Mouse (Mus musculus) embryo, embryonic 10 days (tissue): ENCODE measurements around the gene Tbc1d5.

Experiments
- DNase-seq: peaks from one replicate; pipeline ENCODE4 v3.0.0-alpha.2; 2015; ENCODE audit warnings: low spot score

Tbc1d5 gene

GRCm38 (mm10) chr17:51043869-51044268 lies 135.3 kb downstream of the Tbc1d5 start:
- no peak for DNase-seq

- DNase-seq = no peak
Observed at GRCm38 (mm10) chr17:51040861-51041260, 138.3 kb downstream of the Tbc1d5 start.

DNA sequence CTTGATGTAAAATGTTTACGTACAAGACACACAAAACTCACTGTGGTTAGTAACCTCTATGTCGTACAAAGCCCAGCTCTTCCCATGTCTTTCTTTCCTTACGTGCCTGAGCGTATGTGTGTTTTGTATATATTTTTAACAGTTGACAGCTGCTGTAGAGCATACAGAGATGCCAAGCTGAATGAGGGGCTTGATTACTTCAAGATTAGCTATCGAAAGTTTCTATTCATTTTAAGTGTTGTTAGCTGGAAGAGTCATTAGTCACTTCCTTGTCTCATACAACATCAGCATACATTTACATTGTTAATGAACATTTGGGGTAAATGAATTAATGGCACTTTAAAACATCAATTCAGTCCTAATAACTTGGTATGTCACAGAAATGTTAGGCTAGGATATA lies 155.9 kb downstream of the Tbc1d5 start:
- no peak for DNase-seq

DNA sequence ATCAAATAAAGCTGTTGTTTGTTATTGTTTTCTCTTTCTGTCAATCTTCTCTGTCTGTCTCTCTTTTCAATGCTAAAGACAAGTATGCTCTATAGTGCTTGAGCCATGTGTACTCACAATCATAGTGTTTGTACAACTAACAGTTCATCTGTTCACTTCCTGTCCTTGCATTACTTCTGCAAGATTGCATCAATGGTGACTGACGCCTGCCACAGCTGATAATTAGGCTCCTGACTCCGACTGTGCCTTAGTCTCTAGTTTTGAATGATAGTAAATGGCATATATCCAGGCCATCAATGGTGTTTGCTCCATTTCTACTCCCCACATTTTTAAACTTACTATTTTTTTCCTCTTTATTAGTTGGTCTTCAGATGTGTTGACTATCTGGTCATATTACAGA lies 162.8 kb downstream of the Tbc1d5 start:
- no peak for DNase-seq

- no peak for DNase-seq
Observed at GRCm38 (mm10) chr17:51013908-51014307, 165.2 kb downstream of the Tbc1d5 start.

GRCm38 (mm10) chr17:51003179-51003578 lies 176.0 kb downstream of the Tbc1d5 start:
- no peak for DNase-seq

DNA sequence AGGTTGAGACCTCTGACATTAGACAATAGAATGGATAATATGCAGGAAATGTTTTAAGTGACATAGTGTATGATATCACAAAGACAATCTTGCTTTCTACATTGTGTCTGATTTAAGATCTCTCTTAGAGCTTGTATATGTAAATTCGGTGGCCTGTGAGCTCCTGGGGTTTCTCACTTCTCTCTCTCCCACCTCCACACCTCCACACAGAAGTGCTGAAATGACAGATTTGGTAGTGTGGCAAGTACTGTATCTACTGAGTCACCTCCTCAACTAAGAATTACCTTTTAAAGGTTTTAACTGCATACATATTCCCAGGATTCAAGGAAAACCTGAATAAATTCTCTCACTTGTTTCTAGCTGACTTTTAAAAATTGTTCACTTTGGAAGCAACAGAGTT lies 180.9 kb downstream of the Tbc1d5 start:
- DNase-seq = no peak

- no peak for DNase-seq
Observed at GRCm38 (mm10) chr17:50993294-50993993, 185.7 kb downstream of the Tbc1d5 start.

DNA sequence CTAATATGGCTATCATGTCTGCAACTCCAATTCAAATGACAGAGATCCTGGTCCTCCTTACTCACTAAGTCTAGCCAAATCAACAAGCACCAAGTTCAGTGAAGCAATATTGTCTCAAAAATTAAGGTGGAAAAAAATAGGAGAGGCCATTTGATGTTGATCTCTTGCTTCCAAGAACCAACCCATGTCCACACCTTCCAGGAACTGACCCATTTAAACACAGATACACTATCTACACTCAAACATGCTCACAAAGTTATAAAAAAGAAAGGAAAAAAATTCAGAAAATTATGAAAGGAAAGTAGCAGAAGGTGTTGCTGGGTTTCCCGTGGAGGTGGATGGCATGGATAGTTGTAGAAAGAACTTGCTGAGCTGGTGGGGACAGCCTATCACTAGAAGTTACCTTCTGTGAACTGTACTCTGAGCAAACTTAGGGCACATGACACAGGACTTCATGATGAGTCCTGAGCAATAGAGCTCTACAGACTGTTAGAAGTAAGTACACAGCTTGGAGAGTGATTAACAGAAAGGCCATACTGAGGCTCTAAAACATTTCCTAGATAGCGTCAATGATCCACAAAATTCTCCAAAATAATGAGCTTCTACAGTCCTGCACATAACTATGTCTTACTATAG lies 188.3 kb downstream of the Tbc1d5 start:
- no peak for DNase-seq

GRCm38 (mm10) chr17:50987935-50988334 lies 191.2 kb downstream of the Tbc1d5 start:
- DNase-seq = no peak

GRCm38 (mm10) chr17:50981933-50982332 lies 197.2 kb downstream of the Tbc1d5 start:
- no peak for DNase-seq

DNA sequence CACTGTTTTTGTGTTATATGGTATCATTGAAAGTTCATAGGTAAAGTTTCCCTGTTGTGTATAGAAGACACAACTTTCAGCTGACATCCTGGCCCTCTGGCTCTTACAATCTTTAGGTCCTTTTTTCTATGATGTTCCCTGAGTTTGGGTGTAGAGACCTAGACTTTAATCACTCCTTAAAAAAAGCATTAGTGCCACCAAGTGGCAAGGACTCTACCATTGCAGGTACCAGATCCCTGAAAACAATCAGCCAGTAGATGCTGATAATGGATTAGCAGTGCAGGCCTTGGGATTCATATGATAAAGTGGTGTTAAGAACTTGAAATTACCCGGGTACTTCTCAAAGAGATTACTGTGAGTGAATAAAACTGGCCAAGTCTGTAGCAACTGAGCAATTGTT lies 207.0 kb downstream of the Tbc1d5 start:
- peak; percentile 22 for DNase-seq

- DNase-seq = no peak
Observed at GRCm38 (mm10) chr17:50966147-50966546, 213.0 kb downstream of the Tbc1d5 start.

DNA sequence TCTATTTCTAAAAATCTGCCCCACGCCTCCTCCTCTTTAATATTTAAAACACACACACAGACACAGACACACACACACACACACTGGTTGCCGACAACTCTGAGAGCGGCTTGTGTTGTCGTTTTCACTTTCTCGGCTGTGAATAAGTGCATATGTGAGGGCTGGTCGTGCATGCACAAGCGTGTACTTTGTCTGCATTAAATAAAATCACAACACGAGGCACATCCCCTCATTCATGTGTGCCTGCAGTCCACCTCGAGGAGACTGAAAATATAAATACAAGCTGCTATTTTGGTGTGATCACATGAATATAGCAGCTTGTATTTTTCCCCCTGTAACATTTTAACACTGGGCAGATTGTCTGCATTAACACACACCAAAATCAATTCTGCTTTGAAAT lies 224.8 kb downstream of the Tbc1d5 start:
- DNase-seq = no peak

- DNase-seq = no peak
Observed at GRCm38 (mm10) chr17:50922308-50922707, 256.8 kb downstream of the Tbc1d5 start.

DNA sequence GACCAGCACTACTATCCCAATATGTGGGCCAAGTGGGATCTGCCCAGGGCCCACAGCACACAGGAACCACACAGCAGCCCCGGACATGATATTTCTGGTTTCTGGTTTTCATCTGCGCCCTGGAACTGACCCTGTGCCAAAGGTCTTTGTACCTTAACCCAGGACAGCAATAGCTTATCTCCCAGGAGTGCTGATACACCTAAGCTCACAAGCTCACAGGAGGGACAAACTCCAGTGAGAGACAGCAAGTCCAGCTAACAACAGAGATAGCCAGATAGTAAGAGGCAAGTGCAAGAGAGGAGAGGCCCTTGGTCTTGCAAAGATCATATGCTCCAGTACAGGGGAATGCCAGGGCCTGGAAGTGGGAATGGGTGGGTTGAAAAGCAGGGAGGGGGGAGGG lies 263.9 kb downstream of the Tbc1d5 start:
- DNase-seq = no peak

- no peak for DNase-seq
Observed at GRCm38 (mm10) chr17:50908568-50909335, 270.4 kb downstream of the Tbc1d5 start.

DNA sequence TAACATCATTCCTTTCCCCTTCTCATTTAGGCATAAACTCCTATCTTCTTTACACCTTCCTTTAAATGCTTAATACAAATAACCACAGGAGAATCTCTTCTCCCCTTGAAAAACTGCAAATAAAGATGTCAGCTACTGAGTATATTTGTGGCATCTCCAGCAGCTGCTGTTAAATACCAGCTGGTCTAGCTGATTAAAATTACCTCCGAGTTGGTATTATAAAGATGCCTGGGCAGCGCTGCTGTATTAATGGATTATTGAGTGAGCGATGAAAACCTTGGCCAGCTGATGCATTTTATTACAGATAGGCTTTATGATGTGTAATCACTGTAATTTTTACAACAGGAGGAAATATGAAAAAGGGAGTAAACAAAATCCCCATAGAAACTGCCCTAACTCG lies 271.0 kb downstream of the Tbc1d5 start:
- DNase-seq = no peak

DNA sequence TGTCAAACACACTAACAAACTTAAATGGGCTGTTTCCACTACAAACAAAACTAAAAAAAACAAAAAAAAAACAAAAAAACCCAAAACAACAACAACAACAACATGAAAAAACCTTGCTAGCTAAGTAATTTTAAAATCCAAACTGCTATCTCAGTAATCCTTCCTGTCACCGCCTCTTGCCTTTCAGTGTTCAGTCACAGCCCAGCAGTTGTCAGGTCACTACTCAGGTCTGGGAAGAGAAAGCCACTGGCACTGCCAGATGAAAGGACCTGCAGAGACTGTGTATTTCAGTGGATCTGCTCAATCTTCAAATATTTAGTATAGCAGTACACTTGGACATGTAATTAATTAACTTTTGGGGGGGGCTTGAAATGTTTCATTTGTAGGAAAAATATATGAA lies 272.5 kb downstream of the Tbc1d5 start:
- DNase-seq = peak; percentile 24

GRCm38 (mm10) chr17:50904463-50904862 lies 274.7 kb downstream of the Tbc1d5 start:
- no peak for DNase-seq

DNA sequence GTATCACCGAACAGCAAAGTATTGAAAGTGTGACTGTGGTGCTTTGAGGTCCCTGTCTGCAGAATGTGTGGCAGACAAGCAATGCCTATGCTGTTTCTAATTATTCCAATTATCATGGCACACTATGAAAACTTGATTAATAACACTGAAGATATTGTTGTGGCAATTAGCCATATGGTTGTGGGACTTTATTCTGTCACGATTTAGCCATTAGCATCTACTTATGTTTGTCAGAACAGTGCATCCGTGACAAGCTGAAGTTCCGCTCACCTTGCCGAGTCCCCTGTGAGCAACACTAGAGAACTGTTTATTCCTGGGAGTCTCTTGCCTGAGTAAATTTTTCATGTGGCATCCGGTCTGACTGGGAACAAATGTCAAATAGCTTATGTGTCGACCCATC lies 281.3 kb downstream of the Tbc1d5 start:
- no peak for DNase-seq

DNA sequence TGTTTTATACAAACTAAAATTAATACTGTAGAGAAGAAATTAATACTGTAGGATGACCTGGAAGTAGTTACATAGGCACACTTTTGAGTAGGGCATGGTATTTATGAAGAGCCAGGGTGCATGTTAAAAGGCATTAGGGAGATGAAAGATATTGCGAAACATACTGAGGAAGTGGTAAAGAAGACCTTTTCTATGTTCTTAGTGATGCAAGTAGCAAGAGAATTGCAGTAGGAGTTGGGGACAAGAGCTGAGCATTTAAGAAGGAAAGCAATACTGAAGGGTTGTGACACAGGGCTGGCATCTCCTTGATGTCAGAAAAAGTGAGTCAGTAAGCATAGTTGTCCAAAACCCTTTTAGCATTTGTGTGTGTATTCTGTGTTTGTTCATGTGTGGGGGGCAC lies 289.7 kb downstream of the Tbc1d5 start:
- DNase-seq = no peak

DNA sequence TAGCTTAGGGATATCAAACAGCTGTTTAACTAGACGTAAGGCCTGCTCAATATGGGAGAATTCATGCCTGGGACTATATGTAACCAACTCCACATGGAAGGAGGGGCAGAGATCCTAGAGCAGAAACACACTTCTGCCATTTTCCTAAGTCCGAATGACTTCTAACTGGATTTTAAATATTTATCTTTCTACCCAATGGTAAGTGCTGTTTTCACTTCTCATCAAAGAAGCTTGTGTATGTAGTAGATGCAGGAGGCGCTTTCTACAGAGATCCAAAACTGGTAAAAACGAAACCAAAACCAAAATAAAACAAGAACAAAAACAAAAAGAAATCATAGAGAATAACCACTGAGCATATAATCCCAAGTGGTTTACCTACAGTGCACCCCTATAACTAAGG lies 299.2 kb downstream of the Tbc1d5 start:
- no peak for DNase-seq
